Mouse (Mus musculus) heart, adult 9 months (tissue): ENCODE results near the gene Vwa5b1.

Experiments used
- DNase-seq, 2 experiments: peaks; one replicate each; pipeline ENCODE4 v3.0.0; 2022; ENCODE audit warnings: low spot score in 2 of 2

Vwa5b1 gene

DNA sequence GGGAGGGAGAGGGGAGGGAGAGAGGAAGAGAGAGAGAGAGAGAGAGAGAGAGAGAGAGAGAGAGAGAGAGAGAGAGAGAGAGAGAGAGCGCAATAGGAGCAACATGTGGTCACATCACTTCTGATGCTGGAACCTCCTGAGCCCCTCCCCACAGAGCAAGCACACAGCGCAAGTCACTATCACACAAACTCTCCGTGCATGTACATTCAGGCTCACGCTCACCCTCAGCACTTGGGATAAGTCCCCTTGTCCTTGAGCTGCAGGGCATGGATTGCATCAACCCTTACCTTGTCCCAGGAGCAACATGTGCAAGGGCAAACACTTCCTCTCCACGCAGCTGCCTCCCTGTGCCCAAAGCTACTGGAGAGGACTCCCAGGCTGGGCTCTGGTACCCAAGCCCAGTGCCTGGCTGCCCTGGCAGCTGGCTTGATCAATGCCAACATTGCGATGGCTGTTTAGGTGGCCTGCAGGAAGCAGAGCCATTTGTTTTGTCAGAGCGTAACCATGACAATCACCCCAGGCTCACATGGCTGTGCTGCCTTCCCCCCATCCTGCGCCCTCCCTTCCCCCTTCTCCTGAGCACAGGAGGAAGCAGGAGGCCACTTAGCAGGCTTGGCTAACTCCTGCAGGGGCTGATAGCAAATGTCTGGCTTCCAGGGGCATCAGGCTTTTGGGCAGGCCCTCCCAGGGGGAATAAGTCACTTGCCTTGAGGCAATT, at the start of gene Vwa5b1:
Gene Vwa5b1, minus strand, starts transcription at position 457 of the 718 bp plus-strand sequence.
- DNase-seq = no peak

DNA sequence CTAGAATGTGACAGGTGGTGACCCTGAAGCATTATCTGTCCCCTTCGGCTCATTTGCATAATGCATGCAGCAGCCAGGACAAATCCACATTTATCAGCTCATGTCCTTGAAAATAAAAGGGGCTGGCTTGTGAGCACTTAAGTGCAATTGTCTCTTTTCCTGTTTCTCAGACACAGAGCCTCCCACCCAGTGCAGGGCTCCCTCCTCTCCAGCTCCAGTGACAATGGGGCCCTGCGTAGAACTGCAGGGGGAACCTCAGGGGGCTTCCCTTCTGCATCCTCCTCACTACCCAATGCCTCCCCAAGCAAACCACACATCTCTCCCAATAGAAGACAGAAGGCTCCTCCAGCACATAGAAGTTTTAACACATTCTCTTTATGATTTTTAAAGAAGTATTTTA, 47.1 kb upstream of the Vwa5b1 start:
- no peak for DNase-seq

DNA sequence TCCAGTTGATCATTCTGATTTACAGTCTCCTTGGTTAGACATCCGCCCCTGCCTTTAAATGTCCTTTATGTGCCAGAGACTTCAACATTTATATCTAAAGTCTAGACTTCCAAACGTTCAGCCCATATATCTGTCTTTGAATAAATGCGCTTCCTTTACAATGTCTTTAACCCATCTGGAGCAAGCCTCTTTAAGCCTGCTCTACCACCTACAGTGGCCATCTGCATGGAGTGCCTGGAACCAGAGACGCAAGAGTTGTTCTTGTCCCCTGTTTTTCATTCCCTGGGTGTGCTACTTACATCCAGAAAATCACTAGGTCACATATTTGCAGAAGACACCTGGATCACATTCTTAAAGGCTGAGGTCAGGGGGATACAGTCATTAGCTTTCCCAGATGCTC, 44.4 kb upstream of the Vwa5b1 start:
- no peak for DNase-seq

DNA sequence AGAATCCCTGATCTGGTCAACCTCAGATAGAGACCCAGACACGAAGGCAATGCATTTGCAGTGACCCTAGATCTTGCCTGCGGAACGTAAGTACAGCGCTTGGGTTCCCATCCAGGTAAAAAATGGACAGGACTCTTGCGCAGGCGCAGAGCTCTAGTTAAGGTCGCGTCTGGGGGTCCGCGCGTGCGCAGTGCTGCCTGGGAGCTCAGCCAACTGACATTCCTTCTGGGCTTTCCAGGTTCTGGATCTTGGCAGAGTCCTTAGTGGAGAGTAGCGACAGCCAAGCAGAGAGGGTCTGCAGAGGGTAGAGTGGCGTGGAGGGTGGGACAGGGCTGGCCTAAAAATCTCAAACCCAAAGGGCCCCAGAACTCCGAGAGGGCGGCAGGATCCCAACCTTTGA, 41.9 kb upstream of the Vwa5b1 start:
- DNase-seq = no peak

DNA sequence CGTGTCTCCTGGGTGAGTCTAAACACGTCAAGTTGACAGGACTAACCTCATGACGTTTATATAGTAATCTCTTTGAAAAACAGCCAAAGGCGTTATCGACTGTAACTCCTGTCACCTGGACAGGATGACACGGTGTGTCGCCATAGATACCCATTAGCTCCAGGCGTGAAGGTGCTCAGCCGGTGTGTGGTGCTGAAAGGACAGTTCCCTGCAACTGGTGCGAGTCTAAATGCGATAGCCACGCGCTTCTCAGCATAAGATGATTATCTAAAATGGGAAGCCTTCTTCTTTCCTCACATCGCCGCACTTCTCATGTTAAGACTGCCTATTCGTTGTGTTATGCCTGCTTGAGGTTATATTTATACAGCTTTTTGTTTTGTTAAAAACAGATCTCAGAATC, 40.8 kb upstream of the Vwa5b1 start:
- no peak for DNase-seq

DNA sequence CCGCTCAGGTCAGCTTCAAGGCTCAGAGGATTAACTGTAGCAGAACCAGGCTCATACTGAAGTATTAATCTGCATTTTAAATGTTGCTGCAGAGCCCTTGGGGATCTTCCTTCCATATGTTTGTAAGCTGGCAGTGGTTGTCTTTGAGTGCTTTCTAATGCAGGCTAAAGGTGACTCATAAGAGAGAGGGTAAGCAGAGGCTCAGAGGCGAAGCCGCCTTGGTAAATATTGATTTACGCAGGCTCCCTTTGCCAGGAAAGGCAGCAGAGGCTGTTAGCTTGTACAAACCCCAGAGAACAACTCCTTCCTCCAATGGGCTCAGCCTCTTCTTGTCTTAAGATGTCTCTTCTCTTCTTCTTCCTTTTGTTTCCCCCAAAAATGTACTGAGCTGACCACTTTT, 36.5 kb upstream of the Vwa5b1 start:
- no peak for DNase-seq

DNA sequence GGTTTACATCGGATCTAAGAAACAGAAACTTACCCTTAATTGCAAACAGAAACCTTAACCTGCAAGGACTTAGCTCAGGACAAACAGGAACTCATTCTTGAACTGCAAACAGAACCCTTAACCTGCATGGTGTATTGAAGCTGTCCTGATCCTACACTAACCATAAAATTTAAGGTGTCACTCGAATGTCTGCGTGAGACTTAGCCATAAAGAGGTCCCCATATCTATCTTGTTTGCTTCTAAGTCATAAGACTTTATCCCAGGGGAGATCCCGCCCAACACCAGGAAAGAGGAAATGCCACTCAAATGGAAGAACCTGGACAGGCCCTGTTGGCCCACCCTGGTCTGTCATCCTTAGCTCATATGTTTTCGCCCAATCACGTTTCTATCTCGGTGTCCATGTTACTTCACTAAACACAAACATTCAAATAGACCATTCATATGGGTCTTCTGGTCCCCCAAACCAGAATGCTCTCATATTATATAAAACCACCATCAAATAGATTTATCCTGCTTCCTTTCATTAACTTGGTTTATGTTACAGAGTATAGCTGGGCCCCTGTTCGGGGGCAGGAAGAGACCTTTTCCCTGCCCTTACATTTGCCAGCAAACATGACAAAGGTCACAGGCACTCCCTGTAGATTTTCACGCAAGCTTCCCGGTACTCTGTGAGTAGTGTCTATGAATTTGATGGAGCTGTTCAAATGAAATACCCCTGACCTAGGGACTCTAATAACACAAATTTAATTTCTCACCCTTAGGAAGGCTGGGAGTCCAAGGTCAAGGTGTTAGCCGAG, 34.6 kb upstream of the Vwa5b1 start:
- DNase-seq = no peak

DNA sequence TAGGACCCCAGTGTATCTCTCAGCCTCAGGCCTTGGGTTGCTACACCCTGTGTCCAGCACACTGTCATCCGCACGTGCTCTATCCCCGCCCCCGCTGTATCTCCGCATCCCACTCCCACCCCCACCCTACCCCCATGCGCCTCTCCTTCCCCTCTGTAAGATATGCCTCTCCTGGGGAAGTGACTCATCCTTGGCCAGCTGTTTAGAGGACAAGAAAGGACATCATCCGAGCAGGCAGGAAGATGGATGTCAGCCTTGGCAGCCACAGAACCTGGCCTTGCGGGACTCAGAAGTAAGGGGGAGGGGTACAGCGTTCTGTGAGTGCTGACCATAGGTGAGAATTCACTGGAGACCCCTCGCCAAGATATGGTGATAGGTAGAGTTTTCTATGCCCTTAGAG, 30.8 kb upstream of the Vwa5b1 start:
- no peak for DNase-seq

DNA sequence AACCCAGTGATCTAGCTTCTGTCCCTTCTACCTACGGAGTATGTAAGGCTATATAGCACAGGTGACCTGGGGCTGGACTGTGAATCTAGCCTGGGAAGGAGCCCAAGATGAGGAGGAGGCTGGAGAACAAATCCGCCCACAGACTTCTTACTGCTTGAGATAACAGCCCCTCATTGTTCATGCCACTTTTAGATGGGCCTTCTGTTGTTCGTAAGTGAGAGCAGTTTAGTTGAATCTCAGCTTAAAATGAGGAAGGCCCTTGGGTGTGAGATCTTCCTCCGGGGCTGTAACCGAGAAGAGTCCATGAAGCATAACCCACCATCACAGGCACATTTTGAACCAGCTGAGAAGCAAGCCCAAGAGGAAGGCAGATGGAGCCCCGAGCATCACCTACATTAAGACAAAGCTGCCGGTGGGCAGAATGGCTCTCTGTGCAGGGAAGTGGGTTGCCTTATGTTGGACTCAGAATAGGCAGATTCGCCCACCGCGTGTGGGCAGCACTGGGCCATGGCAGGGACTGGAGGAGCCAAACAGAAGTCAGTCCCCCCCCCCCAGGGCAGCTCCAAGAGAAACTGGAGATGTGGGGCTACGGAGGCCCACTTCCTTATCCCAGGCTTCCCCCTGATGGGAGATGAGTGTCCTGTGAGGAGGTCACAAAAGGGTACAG, 24.4 kb upstream of the Vwa5b1 start:
- DNase-seq = no peak

DNA sequence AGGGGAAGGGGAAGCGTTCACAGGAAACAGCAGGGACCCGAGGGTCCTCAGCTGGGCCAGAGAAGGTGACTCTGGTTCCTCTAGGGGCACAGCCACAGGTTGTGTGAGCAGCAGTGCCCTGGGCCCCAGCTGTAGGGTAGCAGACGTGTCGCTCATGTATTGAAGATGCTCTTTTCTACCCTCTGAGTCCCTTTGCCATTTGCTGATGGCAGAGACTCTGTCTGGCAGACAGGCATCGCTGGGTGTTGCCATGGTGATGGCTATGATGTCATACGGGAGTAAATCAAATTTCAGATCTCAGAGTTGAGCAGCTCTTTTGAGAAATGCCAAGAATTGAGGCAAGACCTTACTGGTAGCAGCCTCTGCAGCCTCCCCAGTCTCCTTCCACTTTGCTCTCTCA, 17.4 kb upstream of the Vwa5b1 start:
- no peak for DNase-seq

DNA sequence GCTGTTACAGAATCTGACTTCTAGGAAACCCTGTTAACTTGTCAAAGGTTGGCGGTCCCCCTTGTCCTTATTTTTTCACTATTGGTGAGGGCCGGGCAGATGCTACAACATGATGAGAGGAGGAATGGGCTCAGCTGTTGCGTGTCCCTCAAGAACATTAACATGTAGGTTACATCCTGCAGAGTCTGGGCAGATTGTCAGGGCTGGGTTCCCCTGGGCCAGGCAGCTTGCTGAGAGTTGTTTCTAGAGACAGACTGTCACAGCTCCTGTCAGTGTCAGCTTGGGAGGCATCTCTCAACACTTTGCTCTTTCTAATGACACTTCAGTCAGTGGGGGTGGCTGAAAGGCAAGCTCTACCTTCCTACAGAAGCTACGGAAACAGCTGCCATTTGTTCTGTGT, 16.2 kb upstream of the Vwa5b1 start:
- no peak for DNase-seq

DNA sequence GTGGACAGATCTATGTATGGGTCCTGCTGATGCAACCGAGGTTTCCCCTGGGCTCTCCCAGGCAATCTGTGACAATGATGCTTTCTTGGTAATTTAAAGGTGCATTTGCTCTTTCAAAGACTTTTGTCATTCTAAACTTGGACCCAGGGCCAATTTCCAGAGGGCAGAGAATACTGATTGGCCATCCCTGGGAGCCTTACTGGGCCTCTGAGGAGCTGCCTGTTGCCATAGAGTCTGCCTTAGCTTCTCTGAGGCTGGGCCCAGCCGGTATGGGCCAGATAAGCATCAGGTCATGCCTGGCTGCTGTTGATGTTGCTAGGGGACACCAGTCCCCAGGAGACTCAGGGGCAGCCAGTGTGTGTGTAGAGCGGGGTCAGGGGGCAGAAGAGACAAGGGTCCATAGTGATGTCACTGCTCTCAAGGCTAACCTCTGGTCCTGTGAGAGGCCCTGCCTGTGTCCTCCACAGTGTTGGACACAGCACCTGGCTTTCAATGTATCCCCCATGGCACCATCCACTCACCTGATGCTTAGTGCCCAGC, 12.5 kb upstream of the Vwa5b1 start:
- DNase-seq = no peak

DNA sequence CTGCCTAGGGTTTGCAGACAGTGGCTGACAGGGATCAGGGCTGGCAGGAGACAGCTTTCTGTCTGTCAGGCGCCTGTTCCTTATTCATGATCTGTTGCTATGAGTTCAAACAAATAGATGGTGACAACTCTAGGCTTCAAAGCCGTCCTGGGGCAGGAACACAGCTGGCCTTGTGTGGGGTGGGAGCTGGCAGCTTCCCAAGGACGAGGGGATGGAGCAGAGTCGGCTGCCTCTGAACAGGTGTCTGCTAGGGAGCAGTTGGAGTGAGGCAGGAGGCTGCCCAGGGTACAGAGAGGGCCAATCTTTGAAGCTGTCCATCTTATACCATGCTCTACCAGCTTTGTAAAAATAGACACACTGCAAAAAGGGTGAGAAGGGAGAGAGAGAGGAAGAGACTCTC, 6.6 kb upstream of the Vwa5b1 start:
- no peak for DNase-seq

DNA sequence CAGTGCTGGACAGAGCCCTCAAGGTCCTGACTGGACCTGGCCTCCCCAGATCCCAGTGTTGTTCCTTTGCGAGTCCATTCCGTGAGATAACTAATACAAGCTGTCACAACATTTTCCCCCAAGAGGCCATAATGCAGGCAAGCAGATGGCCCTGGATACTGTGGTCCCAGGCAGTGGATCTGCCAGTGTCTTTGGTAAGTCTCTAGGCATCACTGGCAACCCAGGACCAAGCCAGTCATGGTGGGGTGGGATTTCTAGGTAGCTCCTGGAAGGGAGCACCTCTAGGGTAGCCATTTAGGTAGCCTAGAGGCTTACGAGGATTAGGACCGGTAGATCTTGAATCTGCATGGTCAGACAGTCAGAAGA, 445 bp upstream of the Vwa5b1 start:
- no peak for DNase-seq

DNA sequence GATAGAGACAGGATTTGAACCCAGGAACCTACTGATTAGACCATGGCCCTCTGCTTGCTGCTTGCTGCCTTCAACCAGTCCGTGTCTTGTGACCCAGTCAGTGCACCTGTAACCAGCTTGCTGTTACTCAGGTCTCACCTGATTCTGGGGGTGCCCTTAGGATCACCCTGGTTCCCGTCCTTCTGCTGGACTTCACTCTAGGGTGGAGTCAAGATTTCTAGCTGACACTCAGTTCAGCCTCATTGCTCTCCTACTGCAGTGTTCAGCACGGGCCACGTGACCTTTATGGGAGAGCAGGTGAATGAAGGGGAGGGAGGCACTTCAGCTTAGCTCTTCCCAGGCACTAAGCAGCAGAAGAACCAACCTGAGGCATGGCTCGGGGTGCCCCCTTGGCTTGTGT, 7.4 kb downstream of the Vwa5b1 start:
- DNase-seq = no peak

DNA sequence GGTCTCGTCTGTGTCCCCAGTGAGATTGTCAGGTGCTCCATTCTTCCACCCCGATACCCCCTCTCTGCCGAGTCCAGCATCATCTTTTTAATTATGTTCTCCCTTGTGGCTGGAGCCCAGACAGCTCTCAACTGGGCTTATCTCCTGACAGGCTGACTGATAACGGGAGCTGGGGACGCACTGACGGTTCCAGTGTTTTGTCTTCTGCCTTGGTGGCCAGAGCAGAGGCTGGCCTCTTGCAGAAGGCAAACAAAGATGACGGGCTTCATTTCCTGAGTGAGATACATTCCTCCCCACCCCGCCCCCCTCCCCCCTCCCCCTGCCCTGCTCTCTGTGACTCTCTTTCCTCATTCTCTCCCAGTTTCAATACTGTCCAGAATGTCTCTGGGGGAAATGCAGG, 21.2 kb downstream of the Vwa5b1 start:
- DNase-seq = no peak

DNA sequence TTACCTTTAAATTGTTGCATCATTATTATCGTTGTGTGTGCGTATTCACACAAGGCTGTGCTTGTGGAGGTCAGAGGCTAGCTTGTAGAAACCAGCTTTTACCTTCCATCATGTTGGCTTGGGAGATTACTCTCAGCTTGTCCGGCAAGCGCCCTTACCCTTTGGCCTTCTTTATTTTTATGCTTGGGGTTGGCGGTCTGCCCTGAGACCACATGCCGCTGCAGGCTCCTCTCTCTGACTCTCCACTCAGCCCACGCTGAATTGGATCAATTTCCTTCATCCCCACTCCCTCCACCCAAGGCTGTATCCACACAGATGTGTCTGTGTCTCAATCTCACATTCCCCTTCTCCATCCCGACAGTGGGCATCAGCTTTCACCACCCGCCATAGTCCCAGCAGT, 33.8 kb downstream of the Vwa5b1 start:
- DNase-seq = no peak

DNA sequence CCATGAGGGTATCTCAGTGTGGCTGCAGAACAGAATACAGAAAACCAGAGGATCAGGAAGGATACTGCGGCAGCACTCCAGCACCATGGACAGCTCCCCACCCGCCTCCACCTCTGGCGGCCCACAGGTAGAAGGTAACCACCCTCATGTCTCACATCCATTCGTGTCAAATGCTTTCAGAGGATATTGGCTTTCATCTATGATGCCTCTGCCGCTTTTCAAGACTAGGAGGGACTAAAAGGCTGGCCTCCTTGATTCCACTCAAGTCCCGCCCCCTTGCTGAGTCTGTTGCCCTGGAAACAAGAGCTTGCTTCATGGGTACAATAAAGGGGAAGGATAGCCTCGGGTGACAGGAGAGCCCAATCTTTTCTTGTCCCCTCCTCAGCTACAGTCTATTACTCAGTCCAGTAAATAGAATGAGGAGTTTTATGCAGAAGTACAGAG, 37.8 kb downstream of the Vwa5b1 start:
- no peak for DNase-seq

DNA sequence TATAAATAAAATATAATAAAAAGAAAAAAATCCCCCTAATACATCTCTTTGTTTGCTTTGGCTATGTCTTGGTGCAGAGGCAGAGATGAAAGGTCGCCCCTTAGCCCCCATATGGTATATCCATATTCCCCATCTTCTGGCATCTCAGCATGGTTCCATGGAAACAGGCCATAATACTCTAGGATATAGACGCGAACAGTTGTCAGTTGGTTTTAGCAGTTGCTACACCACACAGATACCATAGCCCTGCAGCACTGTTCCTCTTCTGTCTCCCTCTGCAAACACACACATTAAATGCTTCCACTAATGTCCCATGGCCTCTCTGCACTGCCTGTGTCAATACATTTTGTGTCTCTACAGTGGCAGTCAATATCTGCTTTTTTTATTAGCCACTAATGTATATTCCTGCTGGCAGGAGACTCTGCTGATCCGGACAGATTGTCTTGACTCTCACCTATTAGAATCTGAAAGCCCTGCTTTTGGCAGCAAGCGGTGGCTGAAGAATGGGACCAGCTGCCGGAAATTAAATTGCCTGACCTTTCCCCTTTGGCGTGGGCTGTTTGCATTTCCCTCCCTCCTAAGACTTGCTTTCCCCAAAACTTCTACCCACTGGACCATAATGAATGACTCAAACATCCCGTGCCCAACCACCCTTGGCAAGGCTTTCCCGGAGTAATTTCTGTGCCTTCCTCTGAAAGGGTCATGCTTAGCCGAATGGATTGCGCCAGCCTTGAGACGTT, 39.1 kb downstream of the Vwa5b1 start:
- DNase-seq = no peak

DNA sequence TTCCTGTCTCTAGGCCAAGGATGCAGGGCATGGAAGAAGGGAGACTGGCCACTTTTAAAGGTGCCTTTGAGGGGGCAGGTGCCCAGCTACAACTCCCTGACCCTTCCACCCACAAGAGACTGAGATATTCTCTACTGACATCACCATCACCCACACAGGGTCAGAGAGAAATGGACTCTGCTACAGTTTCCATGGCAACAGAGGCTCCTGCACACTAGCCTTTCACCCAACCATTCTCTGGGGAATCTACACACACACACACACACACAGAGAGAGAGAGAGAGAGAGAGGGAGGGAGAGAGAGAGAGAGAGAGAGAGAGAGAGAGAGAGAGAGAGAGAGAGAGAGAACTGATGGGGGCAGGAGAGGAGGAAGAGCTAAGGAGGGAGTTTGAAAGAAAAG, 50.7 kb downstream of the Vwa5b1 start:
- no peak for DNase-seq

DNA sequence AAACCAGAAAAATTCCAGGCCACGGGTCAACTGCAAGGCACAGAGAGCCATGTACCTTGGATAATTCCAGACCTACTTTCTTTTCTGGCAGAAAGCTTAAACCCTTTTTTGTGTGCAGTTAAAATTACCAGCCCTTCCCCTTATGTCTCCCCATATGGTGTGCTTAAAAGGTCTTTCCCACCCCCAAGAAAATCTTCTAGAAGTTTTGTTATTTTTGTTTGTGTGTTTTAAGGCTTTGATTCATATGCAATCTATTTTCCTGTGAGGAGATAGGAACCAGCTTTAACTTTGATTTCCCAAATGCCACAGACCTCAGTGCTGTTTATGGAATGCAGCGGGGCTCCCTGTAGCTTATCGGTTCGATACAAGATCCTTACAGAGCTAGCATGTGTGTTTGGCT, 53.2 kb downstream of the Vwa5b1 start:
- no peak for DNase-seq

DNA sequence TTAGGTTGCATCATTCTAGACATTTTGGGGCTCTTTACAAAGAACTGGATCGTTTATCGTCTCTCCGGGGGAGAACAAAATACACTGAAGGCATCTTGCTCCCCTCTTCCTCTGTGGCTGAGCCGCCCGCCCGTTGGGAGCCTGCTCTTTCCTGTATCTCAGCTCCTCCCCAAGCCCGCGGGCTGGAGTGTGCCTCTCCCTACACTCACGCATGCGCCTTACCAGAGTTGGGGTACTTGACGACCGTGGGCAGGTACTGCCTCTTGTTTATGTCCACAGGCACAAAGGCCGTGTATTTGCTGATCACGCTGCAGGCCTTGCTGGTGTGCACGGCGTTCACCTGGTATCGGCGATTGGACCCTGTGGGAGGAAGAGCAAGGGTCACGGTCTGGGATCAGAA, 57.3 kb downstream of the Vwa5b1 start:
- no peak for DNase-seq
